Mouse (Mus musculus): ENCODE measurements at regions not wholly inside any gene's neighbourhood (a gene's known extent, or its start where the extent isn't known, plus 50 kb on each side); places are given as distances from the start of the nearest gene placed in this dataset.

- DNase-seq (ENCODE audit: low read depth, low spot score): no peak
- H3K27me3 ChIP-seq (ENCODE audit: control insufficient read depth in 1 of 2, insufficient read depth in 2 of 2, low read length in 2 of 2): peaks cover 0 to 2% of the 10 kb centered on the region in 2 experiments; a peak in 2 of 4 replicates
- H3K79me2 ChIP-seq (ENCODE audit: control insufficient read depth, insufficient read depth, low read length, poor library complexity): no peaks in the 10 kb centered on the region
- no peaks in the 10 kb centered on the region for H3K36me3 ChIP-seq (ENCODE audit: control insufficient read depth in 1 of 2, insufficient read depth in 2 of 2, low read length in 2 of 2)
- no peak overlapping the region for H3K27ac ChIP-seq (ENCODE audit: control insufficient read depth, low read depth, low read length)
- H3K4me3 ChIP-seq (ENCODE audit: control insufficient read depth in 1 of 2, insufficient read depth in 1 of 2, low read depth in 2 of 2, low read length in 2 of 2): no peak overlapping the region
- no peaks in the 10 kb centered on the region for H3K4me1 ChIP-seq (ENCODE audit: control insufficient read depth in 1 of 2, insufficient read depth in 2 of 2, low read length in 2 of 2)
- no peak overlapping the region for H3K9ac ChIP-seq (ENCODE audit: control insufficient read depth, low read depth, low read length, poor library complexity, severe bottlenecking)
- TF ChIP-seq MYB (IDR thresholded peaks at IDR 0.05; ENCODE audit: low read depth, low read length) (no peak), CTCF (IDR thresholded peaks at IDR 0.05 in 2 of 3, conservative IDR thresholded peaks at IDR 0.05 in 1 of 3; ENCODE audit: control insufficient read depth in 1 of 3, insufficient read depth in 1 of 3, low read depth in 2 of 3, low read length in 3 of 3, poor library complexity in 1 of 3, severe bottlenecking in 1 of 3) (no peak), JUND (IDR thresholded peaks at IDR 0.05; ENCODE audit: low read depth, low read length) (no peak), CHD2 (IDR thresholded peaks at IDR 0.05; ENCODE audit: low read length) (no peak), ETS1 (IDR thresholded peaks at IDR 0.05; ENCODE audit: low read depth, low read length) (no peak), TCF12 (IDR thresholded peaks at IDR 0.05; ENCODE audit: low read depth, low read length) (no peak)
- no peaks in the 10 kb centered on the region for H3K9me3 ChIP-seq (replicated peaks; ENCODE audit: insufficient read depth, low read length)
These were observed 77.3 kb downstream of the Vegfa start for GRCm38 (mm10) chr17:45954824-45955223.

GRCm38 (mm10) chr17:45953523-45953922 lies 78.6 kb downstream of the Vegfa start:
- no peak overlapping the region for H3K4me3 ChIP-seq (ENCODE audit: control insufficient read depth in 1 of 2, insufficient read depth in 1 of 2, low read depth in 2 of 2, low read length in 2 of 2)

GRCm38 (mm10) chr17:45950533-45951164 lies 81.5 kb downstream of the Vegfa start:
- H3K4me3 ChIP-seq (ENCODE audit: control insufficient read depth in 1 of 2, insufficient read depth in 1 of 2, low read depth in 2 of 2, low read length in 2 of 2): no peak overlapping the region
- H3K4me1 ChIP-seq (ENCODE audit: control insufficient read depth in 1 of 2, insufficient read depth in 2 of 2, low read length in 2 of 2): no peaks in the 10 kb centered on the region
- TF ChIP-seq ETS1 (IDR thresholded peaks at IDR 0.05; ENCODE audit: low read depth, low read length): no peak
- no peak for TF ChIP-seq TBP (IDR thresholded peaks at IDR 0.05; ENCODE audit: low read depth, low read length)
- TF ChIP-seq USF2 (IDR thresholded peaks at IDR 0.05; ENCODE audit: borderline replicate concordance in 1 of 2, insufficient read depth in 1 of 2, low read depth in 1 of 2, low read length in 2 of 2): no peak
- TF ChIP-seq CHD2 (IDR thresholded peaks at IDR 0.05; ENCODE audit: low read length): no peak
- no peaks in the 10 kb centered on the region for H3K9me3 ChIP-seq (replicated peaks; ENCODE audit: insufficient read depth, low read length)
- DNase-seq (ENCODE audit: low read depth, low spot score): no peak
- H3K9ac ChIP-seq (ENCODE audit: control insufficient read depth, low read depth, low read length, poor library complexity, severe bottlenecking): no peak overlapping the region
- no peak overlapping the region for H3K27ac ChIP-seq (ENCODE audit: control insufficient read depth, low read depth, low read length)
- no peaks in the 10 kb centered on the region for H3K36me3 ChIP-seq (ENCODE audit: control insufficient read depth in 1 of 2, insufficient read depth in 2 of 2, low read length in 2 of 2)
- H3K27me3 ChIP-seq (ENCODE audit: control insufficient read depth in 1 of 2, insufficient read depth in 2 of 2, low read length in 2 of 2): peaks cover 0 to 5% of the 10 kb centered on the region in 2 experiments; a peak in 3 of 4 replicates
- H3K79me2 ChIP-seq (ENCODE audit: control insufficient read depth, insufficient read depth, low read length, poor library complexity): no peaks in the 10 kb centered on the region

More at GRCm38 (mm10) chr17:45953523-45953922, 78.6 kb downstream of the Vegfa start:
- TF ChIP-seq MAX (IDR thresholded peaks at IDR 0.05; ENCODE audit: low read length): no peak
- no peak for TF ChIP-seq TBP (IDR thresholded peaks at IDR 0.05; ENCODE audit: low read depth, low read length)
- no peak for TF ChIP-seq MXI1 (IDR thresholded peaks at IDR 0.05; ENCODE audit: low read depth, low read length)
- no peak for TF ChIP-seq POLR2A (IDR thresholded peaks at IDR 0.05; ENCODE audit: control insufficient read depth in 1 of 2, insufficient read depth in 1 of 2, low read depth in 1 of 2, low read length in 2 of 2, poor library complexity in 1 of 2)
- TF ChIP-seq POLR2AphosphoS2 (IDR thresholded peaks at IDR 0.05; ENCODE audit: low read length): no peak
- TF ChIP-seq NELFE (IDR thresholded peaks at IDR 0.05; ENCODE audit: low read depth, low read length): no peak
- no peak for TF ChIP-seq POLR2AphosphoS5 (IDR thresholded peaks at IDR 0.05; ENCODE audit: borderline replicate concordance, low read depth, low read length)
- TF ChIP-seq MYC (IDR thresholded peaks at IDR 0.05; ENCODE audit: low read depth, low read length): no peak
- TF ChIP-seq ETS1 (IDR thresholded peaks at IDR 0.05; ENCODE audit: low read depth, low read length): no peak
- no peak for TF ChIP-seq E2F4 (IDR thresholded peaks at IDR 0.05; ENCODE audit: borderline replicate concordance, low read depth, low read length)
- no peak for TF ChIP-seq RCOR1 (IDR thresholded peaks at IDR 0.05; ENCODE audit: low read depth, low read length)
- no peak for TF ChIP-seq RAD21 (IDR thresholded peaks at IDR 0.05; ENCODE audit: low read depth, low read length)
- TF ChIP-seq GATA1 (IDR thresholded peaks at IDR 0.05; ENCODE audit: low read depth, low read length): no peak
- no peak for TF ChIP-seq ZNF384 (IDR thresholded peaks at IDR 0.05; ENCODE audit: low read depth, low read length)
- no peak for TF ChIP-seq BHLHE40 (IDR thresholded peaks at IDR 0.05; ENCODE audit: borderline replicate concordance, low read depth, low read length)
- TF ChIP-seq SMC3 (IDR thresholded peaks at IDR 0.05; ENCODE audit: low read depth, low read length): no peak
- TF ChIP-seq CHD2 (IDR thresholded peaks at IDR 0.05; ENCODE audit: low read length): no peak
- no peak for TF ChIP-seq USF1 (IDR thresholded peaks at IDR 0.05; ENCODE audit: low read depth, low read length)
- H3K9ac ChIP-seq (ENCODE audit: control insufficient read depth, low read depth, low read length, poor library complexity, severe bottlenecking): no peak overlapping the region
- no peak for DNase-seq (ENCODE audit: low read depth, low spot score)
- no peaks in the 10 kb centered on the region for H3K9me3 ChIP-seq (replicated peaks; ENCODE audit: insufficient read depth, low read length)
- no peak overlapping the region for H3K27ac ChIP-seq (ENCODE audit: control insufficient read depth, low read depth, low read length)
- H3K36me3 ChIP-seq (ENCODE audit: control insufficient read depth in 1 of 2, insufficient read depth in 2 of 2, low read length in 2 of 2): no peaks in the 10 kb centered on the region
- H3K4me1 ChIP-seq (ENCODE audit: control insufficient read depth in 1 of 2, insufficient read depth in 2 of 2, low read length in 2 of 2): no peaks in the 10 kb centered on the region
- no peaks in the 10 kb centered on the region for H3K79me2 ChIP-seq (ENCODE audit: control insufficient read depth, insufficient read depth, low read length, poor library complexity)
- peaks cover 0 to 2% of the 10 kb centered on the region in 2 experiments; a peak in 3 of 4 replicates for H3K27me3 ChIP-seq (ENCODE audit: control insufficient read depth in 1 of 2, insufficient read depth in 2 of 2, low read length in 2 of 2)
